Mouse (Mus musculus): ENCODE results near the gene Olfr95.
"Not testable (repeated sequence)": the region's sequence is repeated elsewhere in the genome, so short reads cannot be mapped to it uniquely, and the experiment has no call there.

Olfr95 gene

DNA sequence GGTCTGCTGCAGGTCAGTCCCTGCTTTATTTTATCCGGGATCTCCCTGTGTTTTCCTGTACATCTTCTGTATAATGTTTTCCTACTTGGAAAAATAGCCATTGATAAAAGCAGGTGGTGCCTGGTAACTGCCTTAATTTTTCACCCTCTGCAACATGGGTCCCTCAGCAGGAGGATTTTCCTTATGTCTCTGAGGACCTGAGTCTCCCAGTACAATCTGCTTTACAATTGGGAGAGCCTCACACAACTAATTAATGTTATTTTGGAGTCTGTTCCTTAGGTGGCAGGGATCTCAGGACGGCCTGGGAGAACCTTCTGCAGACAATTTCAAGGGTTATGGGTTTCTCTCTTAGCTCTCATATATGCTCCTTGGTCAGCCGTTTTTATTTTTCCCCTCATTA lies at the start of gene Olfr95:
Gene Olfr95, minus strand, starts transcription at position 101 of the 400 bp plus-strand sequence.
- DNase-seq (ENCODE audit: low spot score in 2 of 2), result no peak

DNA sequence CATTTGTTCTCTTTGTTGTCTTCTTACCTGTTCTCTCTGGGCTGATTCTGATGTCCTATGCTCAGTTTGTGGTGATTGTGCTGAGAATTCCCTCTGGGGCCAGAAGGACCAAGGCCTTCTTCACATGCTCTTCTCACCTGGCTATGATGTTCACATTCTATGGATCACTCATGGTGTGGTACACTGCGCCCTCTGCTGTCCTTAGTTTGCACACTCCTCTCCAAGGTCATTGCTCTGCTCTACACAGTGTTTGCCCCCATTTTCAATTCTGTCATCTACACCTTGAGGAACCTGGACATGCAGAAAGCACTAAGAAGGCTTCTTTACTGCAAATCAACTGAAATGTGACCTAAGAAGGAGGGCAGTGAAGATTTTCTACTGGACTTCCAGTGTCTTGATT lies 37.6 kb upstream of the Olfr95 start:
- no peak for DNase-seq (ENCODE audit: low spot score in 2 of 2)

DNA sequence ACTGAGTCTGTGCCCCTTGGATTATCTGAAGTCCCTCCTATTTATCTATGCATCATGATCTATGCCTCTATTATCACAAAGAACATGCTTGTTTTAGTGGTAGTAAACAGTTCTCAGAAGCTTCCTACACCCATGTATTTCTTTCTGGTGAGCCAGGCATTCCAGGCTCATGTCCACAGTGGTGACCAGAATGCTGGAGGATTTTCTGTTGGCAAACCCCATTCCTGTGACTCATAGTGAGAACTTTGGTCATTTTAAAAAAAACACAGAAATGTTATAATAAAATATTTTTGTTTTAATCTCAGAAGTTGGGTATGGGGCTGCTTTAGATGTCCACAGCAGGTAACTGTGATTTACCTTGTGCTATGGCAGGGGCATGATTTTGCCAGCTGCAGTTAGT lies 36.5 kb upstream of the Olfr95 start:
- DNase-seq (ENCODE audit: low spot score in 2 of 2), result no peak

- peak in 1 of 2 experiments; percentile 22 for DNase-seq (ENCODE audit: low spot score in 2 of 2)
These were observed 33.8 kb upstream of the Olfr95 start for GRCm38 (mm10) chr17:37246715-37247114.

DNA sequence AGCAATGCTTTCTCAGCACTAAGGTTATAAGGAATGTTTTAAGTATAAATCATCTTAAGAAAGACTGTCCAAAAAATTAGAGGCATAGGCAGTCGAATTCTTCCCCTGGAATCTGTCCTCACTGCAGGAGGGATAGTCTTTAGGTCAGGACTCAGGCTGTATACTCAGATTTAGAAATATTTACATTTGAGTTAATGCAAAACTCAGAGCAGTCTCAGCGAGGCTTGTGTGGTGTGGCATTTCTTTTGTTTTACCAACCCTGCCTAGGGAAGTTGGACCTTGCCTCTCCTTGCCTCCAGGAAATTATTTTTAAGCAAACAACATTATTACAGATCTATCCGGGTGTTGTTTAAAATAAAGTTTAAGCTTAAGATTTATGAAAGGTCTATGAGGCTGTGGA lies 29.3 kb upstream of the Olfr95 start:
- DNase-seq (ENCODE audit: low spot score in 2 of 2), result no peak

GRCm38 (mm10) chr17:37237230-37237629 lies 24.3 kb upstream of the Olfr95 start, which contains the start of gene Olfr97:
Gene Olfr97, minus strand, starts transcription at chr17:37237330.
- DNase-seq (ENCODE audit: low spot score in 2 of 2), result not testable (repeated sequence)

DNA sequence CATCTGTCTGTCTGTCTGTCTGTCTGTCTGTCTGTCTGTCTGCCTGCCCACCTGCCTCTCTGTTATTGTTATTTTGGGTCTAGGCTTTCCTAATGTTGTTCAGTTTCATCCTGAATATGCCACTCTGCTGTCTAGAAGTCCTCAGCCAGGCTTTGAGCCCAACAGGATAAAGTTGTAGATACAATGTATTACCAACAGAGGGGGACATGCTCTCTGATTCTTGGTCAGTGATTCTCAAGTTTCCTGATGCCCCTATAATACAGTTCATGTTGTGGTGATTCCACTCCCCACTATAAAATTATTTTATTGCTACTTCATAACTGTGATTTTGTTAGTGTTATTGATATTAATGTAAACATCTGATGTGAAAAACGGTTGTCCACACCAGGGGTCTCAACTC lies 9.0 kb upstream of the Olfr95 start:
- DNase-seq (ENCODE audit: low spot score in 2 of 2), result no peak

DNA sequence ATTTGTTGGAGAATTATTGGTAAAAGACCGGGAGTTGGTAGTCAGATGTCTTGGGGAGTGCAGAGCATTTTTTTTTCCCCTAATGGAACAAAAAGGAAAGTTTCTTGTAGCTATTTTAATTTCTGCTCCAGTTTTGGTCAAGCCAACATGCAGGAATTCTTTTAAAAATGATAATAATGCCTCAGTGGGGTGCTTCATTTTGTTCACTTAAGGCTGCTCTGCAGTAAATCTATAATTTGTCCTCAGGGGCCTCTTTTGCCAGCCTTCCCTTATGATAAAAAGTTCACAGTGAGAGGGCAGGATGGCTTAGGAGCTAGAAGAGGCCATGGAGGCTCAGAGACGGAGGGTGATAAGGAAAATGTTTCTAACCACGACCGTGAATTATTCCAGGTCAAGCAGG lies 6.9 kb upstream of the Olfr95 start, which contains the start of gene Olfr96:
Gene Olfr96, plus strand, starts transcription at position 301 of the 400 bp plus-strand sequence.
- DNase-seq (ENCODE audit: low spot score in 2 of 2), result no peak

- no peak for DNase-seq (ENCODE audit: low spot score in 2 of 2)
These were observed 5.6 kb upstream of the Olfr95 start for GRCm38 (mm10) chr17:37218486-37218885.

DNA sequence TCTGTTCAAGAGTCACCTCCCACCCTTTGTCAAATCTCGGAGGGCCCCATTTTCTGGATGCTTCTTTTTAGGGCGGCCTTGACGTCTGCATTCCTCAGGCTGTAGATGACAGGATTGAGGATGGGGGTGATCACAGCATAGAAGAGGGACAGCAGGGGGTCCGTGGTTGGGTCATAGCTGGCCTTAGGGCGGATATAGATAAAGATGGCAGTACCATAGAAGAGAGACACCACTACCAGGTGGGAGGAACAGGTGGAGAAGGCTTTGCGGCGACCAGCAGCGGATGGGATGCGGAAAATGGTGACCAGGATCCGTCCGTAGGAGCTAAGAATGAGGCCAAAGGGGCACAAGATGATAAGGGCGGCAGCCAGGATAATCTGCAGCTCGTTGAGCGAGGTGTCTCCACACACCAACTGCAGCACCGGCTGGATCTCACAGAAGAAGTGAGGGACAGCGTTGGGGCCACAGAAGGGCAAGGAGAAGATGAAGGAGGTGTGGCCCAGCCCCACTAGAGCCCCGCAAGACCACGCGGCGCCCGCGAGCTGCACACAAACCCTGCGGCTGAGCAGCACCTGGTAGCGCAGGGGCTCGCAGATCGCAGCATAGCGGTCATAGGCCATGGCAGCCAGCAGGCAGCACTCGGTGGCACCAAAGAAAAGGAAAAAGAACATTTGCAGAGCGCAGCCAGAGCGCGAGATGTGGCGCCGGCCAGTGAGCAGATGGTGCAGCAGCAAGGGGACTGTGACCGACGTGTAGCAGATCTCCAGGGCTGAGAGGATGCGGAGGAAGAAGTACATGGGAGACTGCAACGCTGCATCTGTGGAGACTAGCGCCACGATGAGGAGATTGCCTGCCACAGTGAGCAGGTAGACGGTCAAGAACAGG lies 1.8 kb downstream of the Olfr95 start:
- no peak for DNase-seq (ENCODE audit: low spot score in 2 of 2)

DNA sequence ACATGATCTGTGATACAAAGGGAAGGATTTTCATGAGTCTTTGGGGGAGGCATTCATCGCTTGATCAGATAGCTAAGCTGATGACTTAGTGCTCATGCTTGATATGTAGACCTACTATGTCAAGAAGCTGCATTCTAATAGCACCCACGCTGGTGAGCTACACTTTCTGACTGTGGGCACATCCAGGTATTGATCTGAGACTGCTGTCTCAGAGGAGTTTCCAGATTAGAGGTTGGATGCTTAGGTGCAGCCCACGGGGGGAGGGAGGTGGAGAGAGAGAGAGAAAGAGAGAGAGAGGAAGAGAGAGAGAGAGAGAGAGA lies 9.0 kb downstream of the Olfr95 start:
- DNase-seq (ENCODE audit: low spot score in 2 of 2), result no peak

DNA sequence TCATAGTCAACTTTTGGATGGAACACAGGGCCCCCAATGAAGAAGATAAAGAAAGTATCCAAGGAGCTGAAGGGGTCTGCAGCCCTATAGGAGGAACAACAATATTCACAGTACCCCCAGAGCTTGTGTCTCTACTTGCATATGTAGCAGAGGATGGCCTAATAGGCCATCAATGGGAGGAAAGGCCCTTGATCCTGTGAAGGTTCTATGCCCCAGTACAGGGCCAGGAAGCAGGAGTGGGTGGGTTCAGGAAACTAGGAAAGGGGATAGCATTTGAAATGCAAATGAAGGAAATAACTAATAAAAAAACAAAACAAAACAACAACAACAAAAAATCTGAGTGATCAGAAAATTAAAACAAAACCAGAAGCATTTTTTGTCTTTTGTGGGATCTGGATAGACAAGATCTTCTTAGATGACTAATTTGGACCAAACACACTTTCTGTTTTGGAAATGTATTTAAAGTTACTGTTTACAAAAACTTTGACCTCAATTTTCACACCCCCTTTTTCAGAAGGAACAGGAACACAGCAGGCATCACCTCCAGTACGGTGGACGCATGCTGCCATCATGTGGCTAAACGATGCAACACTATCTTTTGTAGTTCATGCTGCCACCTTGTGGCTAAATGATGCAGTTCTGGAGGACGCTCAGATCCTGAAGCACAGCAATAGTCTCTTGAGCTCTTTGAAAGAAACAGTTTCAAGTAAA lies 9.6 kb downstream of the Olfr95 start:
- DNase-seq (ENCODE audit: low spot score in 2 of 2), result peak in 1 of 2 experiments; percentile 47

GRCm38 (mm10) chr17:37200894-37201293 lies 12.0 kb downstream of the Olfr95 start, which contains the start of gene Olfr94:
Gene Olfr94, minus strand, starts transcription at chr17:37200994.
- no peak for DNase-seq (ENCODE audit: low spot score in 2 of 2)

DNA sequence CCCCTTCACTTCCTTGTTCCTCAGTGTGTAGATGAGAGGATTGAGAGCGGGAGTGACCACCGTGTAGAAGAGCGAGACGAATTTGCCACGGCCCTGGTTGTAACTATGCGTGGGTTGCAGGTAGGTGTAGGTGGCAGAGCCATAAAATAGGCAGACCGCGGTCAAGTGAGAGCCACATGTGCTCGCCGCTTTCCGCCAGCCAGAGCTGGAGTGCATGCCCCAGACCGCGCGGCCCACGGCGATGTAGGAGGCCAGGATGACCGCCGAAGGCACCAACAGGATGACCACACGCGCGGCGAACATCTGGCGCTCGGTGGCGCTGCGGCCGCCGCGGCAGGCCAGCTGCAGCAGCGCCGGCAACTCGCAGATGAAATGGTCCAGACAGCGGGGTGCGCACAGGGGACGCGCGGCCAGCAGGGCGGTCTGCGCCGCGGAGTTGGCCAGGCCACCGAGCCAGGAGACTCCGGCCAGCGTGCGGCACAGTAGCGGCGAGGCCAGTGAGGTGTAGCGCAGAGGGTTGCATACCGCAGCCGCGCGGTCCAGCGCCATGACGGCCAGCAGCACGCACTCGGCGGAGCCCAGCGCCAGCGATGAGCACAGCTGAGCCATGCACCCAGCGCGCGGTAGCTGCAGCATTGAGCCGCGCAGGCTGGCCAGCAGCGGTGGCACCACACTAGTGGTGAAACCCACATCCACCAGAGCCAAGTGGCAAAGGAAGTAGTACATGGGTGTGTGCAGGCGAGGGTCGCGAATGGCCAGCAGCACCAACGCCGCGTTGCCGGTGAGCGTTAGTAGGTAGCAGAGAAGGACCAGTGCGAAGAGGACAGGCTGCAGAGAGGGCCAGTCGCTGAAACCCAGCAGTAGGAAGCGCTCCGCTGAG lies 15.8 kb downstream of the Olfr95 start:
- no peak for DNase-seq (ENCODE audit: low spot score in 2 of 2)

DNA sequence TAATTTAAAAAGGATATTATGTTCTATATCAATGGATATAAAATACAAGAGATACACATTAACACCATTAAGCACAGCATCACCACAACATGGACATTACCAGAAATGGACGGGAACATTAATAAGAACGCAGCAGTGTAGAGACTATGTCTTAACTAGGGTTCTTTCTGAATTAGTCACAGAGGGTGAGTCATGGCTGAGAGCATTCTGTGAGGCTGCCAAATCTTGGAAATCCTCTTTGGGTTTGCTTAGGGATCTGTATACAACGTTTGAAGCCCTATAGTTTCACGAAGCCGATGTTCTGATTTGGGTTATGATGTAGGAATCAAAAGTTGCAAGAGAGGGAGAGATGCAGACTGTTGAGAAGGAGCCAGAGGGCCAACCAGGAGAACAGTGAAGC lies 18.1 kb downstream of the Olfr95 start:
- no peak for DNase-seq (ENCODE audit: low spot score in 2 of 2)

- no peak for DNase-seq (ENCODE audit: low spot score in 2 of 2)
These were observed 19.3 kb downstream of the Olfr95 start, which contains the start of gene Ubd for GRCm38 (mm10) chr17:37193656-37194055. Gene Ubd, plus strand, starts transcription at chr17:37193892.

GRCm38 (mm10) chr17:37193032-37193431 lies 19.9 kb downstream of the Olfr95 start:
- no peak for DNase-seq (ENCODE audit: low spot score in 2 of 2)

DNA sequence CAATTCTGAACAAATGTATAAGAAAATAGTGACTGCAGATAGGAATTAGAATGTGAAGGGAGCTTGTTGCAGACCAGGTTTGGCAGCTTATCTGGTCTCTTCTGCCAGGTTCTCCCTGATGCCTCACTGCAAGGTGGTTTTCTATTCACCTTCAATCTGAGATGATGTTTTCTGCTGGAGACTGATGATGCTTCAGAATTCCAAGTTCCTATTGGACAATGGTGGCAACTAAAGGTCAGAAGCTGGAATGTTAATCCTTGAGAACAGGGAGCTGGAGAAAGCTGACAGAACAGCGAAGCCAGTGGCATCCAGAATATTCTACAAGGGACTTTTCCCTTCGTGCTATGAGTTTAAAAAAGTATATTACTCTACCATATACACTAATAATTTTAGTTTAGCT lies 22.2 kb downstream of the Olfr95 start:
- DNase-seq (ENCODE audit: low spot score in 2 of 2), result no peak

- DNase-seq (ENCODE audit: low spot score in 2 of 2), result no peak
These were observed 27.4 kb downstream of the Olfr95 start for GRCm38 (mm10) chr17:37185474-37185873.

DNA sequence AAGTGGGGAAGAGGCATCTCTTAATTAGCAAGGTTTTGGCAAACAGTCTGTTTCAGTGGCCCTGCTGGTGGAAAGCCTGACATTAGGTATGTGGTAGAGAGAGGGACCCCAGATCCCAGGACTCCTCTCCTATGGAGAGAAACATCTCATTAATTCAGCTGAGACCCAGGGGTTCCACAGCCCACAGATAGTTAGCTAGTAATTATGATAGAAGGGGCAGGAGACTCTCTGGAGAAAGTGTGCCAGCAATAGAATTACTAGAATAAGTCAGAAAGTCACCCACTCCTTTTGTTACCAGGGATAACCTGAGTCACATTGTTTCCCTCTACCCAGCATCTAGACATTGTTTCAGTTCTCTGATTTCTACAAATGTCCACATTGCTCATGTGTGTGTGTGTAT lies 51.5 kb downstream of the Olfr95 start, which contains the start of gene Olfr93:
Gene Olfr93, minus strand, starts transcription at position 101 of the 400 bp plus-strand sequence.
- no peak for DNase-seq (ENCODE audit: low spot score in 2 of 2)

All from spleen, postnatal 14 days (tissue).